Comparison of ENCODE assay signal across 9 mouse cellular contexts in the genomic region with DNA sequence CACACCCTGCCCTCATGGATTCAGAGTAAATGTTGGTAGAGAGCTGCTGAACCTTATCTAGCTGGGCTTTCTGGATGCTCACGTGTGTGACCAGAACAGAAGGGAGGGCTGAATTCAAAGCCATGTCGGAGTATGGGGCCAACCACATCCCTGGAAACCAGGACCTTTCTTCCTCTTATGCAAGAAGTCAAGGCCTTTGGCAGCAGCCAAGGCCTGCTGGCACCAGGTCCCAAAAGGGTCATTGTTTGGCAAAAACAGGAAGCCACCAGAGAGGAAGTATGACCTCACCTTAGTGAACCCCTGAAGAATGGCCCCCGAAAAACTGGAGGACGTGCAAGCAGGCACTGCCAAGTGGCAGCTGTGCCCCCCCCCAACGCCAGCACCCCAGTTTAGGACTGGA. TPM values are rescaled to one million over a fixed set of nuclear protein-coding genes. Genes with fewer than 3 reads are reported as not detected.
DNase-seq lines count a peak whose midpoint lies in the region; ATAC-seq and TF ChIP-seq lines count a peak whose summit lies in the region.
"Had no signal": no experiment of that assay in that cellular context is flagged by ENCODE, and none has a peak within 500 bp of the region (broad histone marks: within the 10 kb centered on the region; RNA-seq: fewer than 3 reads in every experiment).

No protein-coding gene starts in this region.

- no peak overlapping the region for H3K4me2 ChIP-seq in kidney, embryonic 14.5 days (replicated peaks; ENCODE audit: low read depth, low read length)
- no peak overlapping the region for H3K4me2 ChIP-seq in midbrain, postnatal 0 days (ENCODE audit: low read depth, low read length, poor library complexity, severe bottlenecking)

- DNase-seq in kidney, adult 11 months = peak; percentile 76
- DNase-seq in c-Kit-positive CD71-positive TER-119-negative erythroid progenitor cells, embryonic 14.5 days (ENCODE audit: low read depth) = peak; percentile 5
- peak; percentile 53 for DNase-seq in kidney, postnatal 14 days
- peak; percentile 59 for DNase-seq in skeletal muscle tissue, adult 2 months (ENCODE audit: low read depth, low spot score)
- no peak for DNase-seq in midbrain, postnatal 0 days (ENCODE audit: low spot score)
- no peak for DNase-seq in cerebellum, adult 18-20 months
- no peak for DNase-seq in retina, embryonic 14.5 days (ENCODE audit: low spot score)

- no peak for ATAC-seq in kidney, embryonic 14.5 days (ENCODE audit: low FRiP score, low TSS enrichment)
- ATAC-seq in midbrain, postnatal 0 days (ENCODE audit: low FRiP score) = no peak

- WGBS in kidney, embryonic 14.5 days = 83% methylated on average over 5 of the region's 5 CpGs
- WGBS in midbrain, postnatal 0 days = 77% methylated on average over 5 of the region's 5 CpGs

- H3K4me1 ChIP-seq in kidney, embryonic 14.5 days (ENCODE audit: control insufficient read depth, insufficient read depth, low read length) = peaks cover 22% of the 10 kb centered on the region
- peaks cover 5% of the 10 kb centered on the region; the same call in 1 of the 2 replicates for H3K4me1 ChIP-seq in midbrain, postnatal 0 days (ENCODE audit: insufficient read depth, low read length)

- no peaks in the 10 kb centered on the region for H3K36me3 ChIP-seq in kidney, embryonic 14.5 days (ENCODE audit: control insufficient read depth, insufficient read depth, low read length)
- H3K36me3 ChIP-seq in midbrain, postnatal 0 days (ENCODE audit: insufficient read depth, low read length) = no peaks in the 10 kb centered on the region

- H3K9ac ChIP-seq in kidney, embryonic 14.5 days (ENCODE audit: low read depth, low read length) = no peak overlapping the region
- no peak overlapping the region for H3K9ac ChIP-seq in midbrain, postnatal 0 days (replicated peaks; ENCODE audit: low read length, poor library complexity, severe bottlenecking)

- H3K27me3 ChIP-seq in kidney, embryonic 14.5 days (ENCODE audit: control insufficient read depth, insufficient read depth, low read length) = no peaks in the 10 kb centered on the region
- H3K27me3 ChIP-seq in midbrain, postnatal 0 days (ENCODE audit: insufficient read depth, low read length) = no peaks in the 10 kb centered on the region

- H3K27ac ChIP-seq in kidney, embryonic 14.5 days (ENCODE audit: low read depth, low read length) = no peak overlapping the region
- no peak overlapping the region for H3K27ac ChIP-seq in midbrain, postnatal 0 days (ENCODE audit: low read depth, low read length)

- H3K9me3 ChIP-seq in kidney, embryonic 14.5 days (ENCODE audit: control insufficient read depth, low read length) = no peaks in the 10 kb centered on the region
- H3K9me3 ChIP-seq in midbrain, postnatal 0 days (ENCODE audit: low read length) = no peaks in the 10 kb centered on the region

- H3K4me3 ChIP-seq in kidney, embryonic 14.5 days (ENCODE audit: low read length) = no peak overlapping the region
- H3K4me3 ChIP-seq in midbrain, postnatal 0 days (ENCODE audit: low read depth, low read length) = no peak overlapping the region

- TF ChIP-seq CTCF in midbrain, postnatal 0 days (IDR thresholded peaks at IDR 0.05) = no peak

RNA-seq across cellular contexts. Expression of gene Lrrc32, which starts 33.5 kb away (rescaled TPM):
- polyA plus RNA-seq in kidney, embryonic 14.5 days (2014; fragmentation: Nextera tagmentation; extraction: Ambion mirVana) = 9.5 and 13.7 TPM in 2 replicates
- 7.6 and 9.0 TPM in 2 replicates for total RNA-seq in midbrain, postnatal 0 days (2014; rRNA removed)
- polyA plus RNA-seq in midbrain, postnatal 0 days (2015; fragmentation: Nextera tagmentation; extraction: Ambion mirVana) = 5.2 and 6.0 TPM in 2 replicates
- total RNA-seq: MEL had no signal

Comparison
In these comparisons a context has a peak if more than half of its experiments do, and no peak if none do; other contexts are left out.
1. DNase-seq: peak in kidney, adult 11 months (single experiment), c-Kit-positive CD71-positive TER-119-negative erythroid progenitor cells, embryonic 14.5 days (single experiment), kidney, postnatal 14 days (single experiment) and skeletal muscle tissue, adult 2 months (single experiment); none in midbrain, postnatal 0 days (single experiment), cerebellum, adult 18-20 months (0 of 2) and retina, embryonic 14.5 days (single experiment).